Comparison of ENCODE assay signal across 19 mouse cellular contexts in genomic region chr3:28332316-28332715, GRCm38 (mm10).
DNase-seq lines count a peak whose midpoint lies in the region; ATAC-seq lines count a peak whose summit lies in the region.
"Had no signal": no experiment of that assay in that cellular context is flagged by ENCODE, and none has a peak within 500 bp of the region (broad histone marks: within the 10 kb centered on the region; RNA-seq: fewer than 3 reads in every experiment).

No protein-coding gene starts in this region.

- H3K4me3 ChIP-seq in forebrain, embryonic 15.5 days: no peak overlapping the region
- no peak overlapping the region for H3K4me3 ChIP-seq in forebrain, embryonic 12.5 days (replicated peaks)
- no peak overlapping the region for H3K4me3 ChIP-seq in midbrain, embryonic 14.5 days (replicated peaks; ENCODE audit: low read depth, low read length)
- no peak overlapping the region for H3K4me3 ChIP-seq in midbrain, embryonic 11.5 days (ENCODE audit: low read depth, low read length)
- H3K4me3 ChIP-seq: embryonic facial prominence, embryonic 15.5 days; erythroblast, embryonic 14.5 days; gastrocnemius, adult 2 months; heart, embryonic 12.5 days had no signal

- H3K27me3 ChIP-seq in forebrain, embryonic 15.5 days: no peaks in the 10 kb centered on the region
- H3K27me3 ChIP-seq in forebrain, embryonic 12.5 days: no peaks in the 10 kb centered on the region
- no peaks in the 10 kb centered on the region for H3K27me3 ChIP-seq in midbrain, embryonic 14.5 days (ENCODE audit: control insufficient read depth, insufficient read depth, low read length)
- H3K27me3 ChIP-seq in midbrain, embryonic 11.5 days (ENCODE audit: control insufficient read depth, insufficient read depth, low read length): no peaks in the 10 kb centered on the region
- H3K27me3 ChIP-seq: embryonic facial prominence, embryonic 15.5 days; heart, embryonic 12.5 days had no signal

- intact Hi-C loops in heart, postnatal 25 days (cut with DNase I): no loop called here

- H3K36me3 ChIP-seq in forebrain, embryonic 15.5 days: no peaks in the 10 kb centered on the region
- H3K36me3 ChIP-seq in forebrain, embryonic 12.5 days (replicated peaks): no peaks in the 10 kb centered on the region
- H3K36me3 ChIP-seq in midbrain, embryonic 14.5 days (ENCODE audit: control insufficient read depth, insufficient read depth, low read length): no peaks in the 10 kb centered on the region
- no peaks in the 10 kb centered on the region for H3K36me3 ChIP-seq in midbrain, embryonic 11.5 days (ENCODE audit: control insufficient read depth, insufficient read depth, low read length)
- H3K36me3 ChIP-seq: embryonic facial prominence, embryonic 15.5 days; heart, embryonic 12.5 days had no signal

- H3K27ac ChIP-seq in forebrain, embryonic 15.5 days (replicated peaks): peak overlapping the region; percentile 82
- H3K27ac ChIP-seq in forebrain, embryonic 12.5 days: no peak overlapping the region
- H3K27ac ChIP-seq in midbrain, embryonic 14.5 days (replicated peaks; ENCODE audit: low read depth, low read length): no peak overlapping the region
- no peak overlapping the region for H3K27ac ChIP-seq in midbrain, embryonic 11.5 days (ENCODE audit: low read depth, low read length)
- H3K27ac ChIP-seq: embryonic facial prominence, embryonic 15.5 days; gastrocnemius, adult 2 months had no signal

- WGBS in forebrain, embryonic 15.5 days: 19% methylated on average over 5 of the region's 5 CpGs
- 64% methylated on average over 5 of the region's 5 CpGs for WGBS in forebrain, embryonic 12.5 days
- 27% methylated on average over 5 of the region's 5 CpGs for WGBS in midbrain, embryonic 14.5 days
- 74% methylated on average over 5 of the region's 5 CpGs for WGBS in midbrain, embryonic 11.5 days

- peak; percentile 41; the same call in 1 of the 2 replicates for ATAC-seq in forebrain, embryonic 15.5 days (replicated peaks)
- no peak for ATAC-seq in forebrain, embryonic 12.5 days (ENCODE audit: low FRiP score)
- ATAC-seq in midbrain, embryonic 14.5 days (ENCODE audit: low FRiP score, low TSS enrichment): no peak
- ATAC-seq in midbrain, embryonic 11.5 days (ENCODE audit: low FRiP score): no peak
- ATAC-seq: hindbrain, embryonic 16.5 days had no signal

- no peak overlapping the region for H3K9ac ChIP-seq in forebrain, embryonic 15.5 days (replicated peaks)
- H3K9ac ChIP-seq in forebrain, embryonic 12.5 days: no peak overlapping the region
- no peak overlapping the region for H3K9ac ChIP-seq in midbrain, embryonic 14.5 days (replicated peaks; ENCODE audit: low read length)
- no peak overlapping the region for H3K9ac ChIP-seq in midbrain, embryonic 11.5 days (ENCODE audit: low read length)
- H3K9ac ChIP-seq: embryonic facial prominence, embryonic 15.5 days; heart, embryonic 12.5 days had no signal

- H3K4me2 ChIP-seq in forebrain, embryonic 15.5 days (replicated peaks): no peak overlapping the region
- no peak overlapping the region for H3K4me2 ChIP-seq in forebrain, embryonic 12.5 days
- H3K4me2 ChIP-seq in midbrain, embryonic 14.5 days (ENCODE audit: low read length): no peak overlapping the region
- no peak overlapping the region for H3K4me2 ChIP-seq in midbrain, embryonic 11.5 days
- H3K4me2 ChIP-seq: embryonic facial prominence, embryonic 15.5 days; heart, embryonic 12.5 days had no signal

- H3K4me1 ChIP-seq in forebrain, embryonic 15.5 days: peaks cover 43% of the 10 kb centered on the region
- no peaks in the 10 kb centered on the region for H3K4me1 ChIP-seq in forebrain, embryonic 12.5 days
- H3K4me1 ChIP-seq in midbrain, embryonic 14.5 days (ENCODE audit: control insufficient read depth, insufficient read depth, low read length): 0 out of 2 replicates have a peak, but pooled peaks cover 3% of the 10 kb centered on the region
- no peaks in the 10 kb centered on the region for H3K4me1 ChIP-seq in midbrain, embryonic 11.5 days (ENCODE audit: control insufficient read depth, insufficient read depth, low read length)
- H3K4me1 ChIP-seq: embryonic facial prominence, embryonic 15.5 days had no signal

- H3K9me3 ChIP-seq in forebrain, embryonic 15.5 days: no peaks in the 10 kb centered on the region
- no peaks in the 10 kb centered on the region for H3K9me3 ChIP-seq in forebrain, embryonic 12.5 days
- no peaks in the 10 kb centered on the region for H3K9me3 ChIP-seq in midbrain, embryonic 14.5 days (ENCODE audit: control insufficient read depth, low read length)
- H3K9me3 ChIP-seq in midbrain, embryonic 11.5 days (ENCODE audit: control insufficient read depth, low read length): no peaks in the 10 kb centered on the region
- H3K9me3 ChIP-seq: embryonic facial prominence, embryonic 15.5 days; heart, embryonic 12.5 days had no signal

- DNase-seq in midbrain, embryonic 14.5 days: peak; percentile 33
- DNase-seq in midbrain, embryonic 11.5 days (ENCODE audit: low spot score, missing footprints): no peak
- peak; percentile 59 for DNase-seq in brain, adult 2 months (ENCODE audit: low read depth, low spot score)
- peak; percentile 47 for DNase-seq in brain, embryonic 18.5 days (ENCODE audit: low read depth, low spot score)
- DNase-seq in heart, postnatal 25 days (ENCODE audit: low spot score): no peak
- DNase-seq in layer of hippocampus, adult 8-10 months (ENCODE audit: low spot score in 2 of 2): no peak
- DNase-seq: adrenal gland, adult 8-10 months; adrenal gland, postnatal 36 days; cerebellum, adult 18-20 months; embryo, embryonic 11 days; gastrocnemius, adult 2 months; gastrocnemius, postnatal 25 days; heart, postnatal 36 days had no signal

Comparison
In these comparisons a context has a peak if more than half of its experiments do, and no peak if none do; other contexts are left out.
1. DNase-seq: peak in midbrain, embryonic 14.5 days (single experiment), brain, adult 2 months (single experiment) and brain, embryonic 18.5 days (single experiment); none in midbrain, embryonic 11.5 days (single experiment), heart, postnatal 25 days (single experiment) and layer of hippocampus, adult 8-10 months (0 of 2).